Mouse (Mus musculus): Measurements from ENCODE around the gene Rpl39l. TPM values are rescaled to one million over a fixed set of nuclear protein-coding genes. Genes with fewer than 3 reads are reported as not detected.
"Not testable (repeated sequence)": the region's sequence is repeated elsewhere in the genome, so short reads cannot be mapped to it uniquely, and the experiment has no call there.

Rpl39l gene
- polyA plus RNA-seq, 1 experiment, result not detected

- 91% methylated on average over 3 of the region's 3 CpGs for whole genome bisulfite sequencing
- TF ChIP-seq CTCF (IDR thresholded peaks at IDR 0.05; ENCODE audit: borderline replicate concordance, insufficient read depth, low read depth, low read length) (no peak), POLR2A (IDR thresholded peaks at IDR 0.05; ENCODE audit: borderline replicate concordance, insufficient read depth, low read length) (no peak)
- no peak overlapping the region for H3K27ac ChIP-seq (ENCODE audit: insufficient read depth, low read length)
Measured at GRCm38 (mm10) chr16:10172179-10172820, 2.3 kb downstream of the Rpl39l start.

DNA sequence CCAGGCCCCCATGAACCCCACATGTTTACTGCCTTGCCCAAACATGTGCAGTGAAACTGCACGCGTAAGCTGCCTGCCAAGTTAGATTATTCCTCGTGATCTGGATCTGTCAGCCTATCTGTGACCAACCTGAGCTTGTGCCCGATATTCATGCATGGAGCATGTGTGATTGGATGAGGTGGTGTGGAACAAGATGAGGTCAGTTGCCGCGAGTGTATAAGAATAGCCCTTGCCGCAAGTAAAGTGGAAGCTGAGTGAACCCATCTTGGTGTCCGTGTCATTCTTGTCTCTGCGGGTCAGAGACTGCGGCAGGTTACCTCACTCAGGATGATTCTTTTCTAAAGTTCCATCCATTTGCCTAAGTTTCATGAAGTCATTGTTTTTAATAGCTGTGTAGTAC lies 17.4 kb downstream of the Rpl39l start:
- H3K4me3 ChIP-seq (replicated peaks; ENCODE audit: insufficient read depth, low read depth, low read length); H3K4me1 ChIP-seq (ENCODE audit: control insufficient read depth, insufficient read depth, low read length); DNase-seq; H3K27me3 ChIP-seq (ENCODE audit: control insufficient read depth, insufficient read depth, low read length); H3K27ac ChIP-seq (ENCODE audit: insufficient read depth, low read length): not testable (repeated sequence)
- 94% methylated on average over 10 of the region's 10 CpGs for WGBS

More at GRCm38 (mm10) chr16:10172179-10172820, 2.3 kb downstream of the Rpl39l start:
- no peak overlapping the region for H3K4me3 ChIP-seq (replicated peaks; ENCODE audit: insufficient read depth, low read depth, low read length)
- no peaks in the 10 kb centered on the region for H3K4me1 ChIP-seq (ENCODE audit: control insufficient read depth, insufficient read depth, low read length)
- no peaks in the 10 kb centered on the region for H3K27me3 ChIP-seq (ENCODE audit: control insufficient read depth, insufficient read depth, low read length)
- DNase-seq, result no peak

DNA sequence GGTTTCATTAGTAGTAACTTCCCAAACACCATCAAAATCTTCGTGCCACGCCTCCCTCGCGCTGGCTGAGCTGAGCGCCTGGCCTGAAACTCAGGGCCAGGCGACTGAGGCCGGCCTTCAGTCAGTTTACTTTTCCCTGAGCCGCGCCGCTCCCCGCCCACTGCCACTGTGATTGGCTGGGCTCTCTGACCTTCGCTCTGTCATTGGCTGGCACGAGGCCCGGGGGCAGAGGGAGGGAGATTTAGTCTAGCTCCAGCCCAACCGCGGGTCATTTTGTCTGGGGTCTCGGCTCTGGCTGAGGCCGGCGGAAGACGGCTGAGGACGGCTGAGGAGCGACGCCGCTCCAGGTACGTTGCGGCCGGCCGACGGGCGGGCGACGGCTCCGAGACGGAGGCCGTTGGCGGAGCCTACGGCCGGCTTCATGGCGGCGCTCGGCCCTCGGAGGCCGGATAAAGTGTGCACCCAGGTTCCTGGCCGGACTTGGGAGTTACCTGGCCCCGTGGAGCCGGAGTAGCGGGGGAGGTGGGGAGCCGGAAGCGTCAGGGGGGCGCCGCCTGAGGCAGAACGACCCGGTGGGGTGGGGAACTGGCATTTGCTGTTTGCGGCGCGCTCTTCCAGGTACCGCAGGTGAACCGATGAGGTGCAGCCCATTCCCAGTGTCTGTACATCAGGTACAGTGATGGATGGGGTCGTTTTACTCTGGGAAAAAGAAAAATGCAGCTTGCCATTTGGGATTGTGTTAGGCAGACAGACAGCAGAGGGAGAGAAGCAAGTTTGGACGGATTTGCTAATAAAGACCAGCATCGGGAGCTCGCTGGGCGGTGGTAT lies 22.9 kb downstream of the Rpl39l start, which contains the start of gene Atf7ip2:
Gene Atf7ip2, plus strand, starts transcription at position 34 of the 828 bp plus-strand sequence.
- H3K27me3 ChIP-seq (ENCODE audit: control insufficient read depth, insufficient read depth, low read length), result peaks cover 2% of the 10 kb centered on the region; the same call in 1 of the 2 replicates
- no peak for TF ChIP-seq CTCF (IDR thresholded peaks at IDR 0.05; ENCODE audit: borderline replicate concordance, insufficient read depth, low read depth, low read length)
- TF ChIP-seq POLR2A (IDR thresholded peaks at IDR 0.05; ENCODE audit: borderline replicate concordance, insufficient read depth, low read length), result no peak
- 2% methylated on average over 62 of the region's 63 CpGs for WGBS
- no peak within 1 kb of the TSS for H3K27ac ChIP-seq (ENCODE audit: insufficient read depth, low read length)
- peak within 1 kb of the TSS; percentile 43 for H3K4me3 ChIP-seq (replicated peaks; ENCODE audit: insufficient read depth, low read depth, low read length)
- peak; percentile 75 to 82 for DNase-seq
- no peaks in the 10 kb centered on the region for H3K4me1 ChIP-seq (ENCODE audit: control insufficient read depth, insufficient read depth, low read length)

DNA sequence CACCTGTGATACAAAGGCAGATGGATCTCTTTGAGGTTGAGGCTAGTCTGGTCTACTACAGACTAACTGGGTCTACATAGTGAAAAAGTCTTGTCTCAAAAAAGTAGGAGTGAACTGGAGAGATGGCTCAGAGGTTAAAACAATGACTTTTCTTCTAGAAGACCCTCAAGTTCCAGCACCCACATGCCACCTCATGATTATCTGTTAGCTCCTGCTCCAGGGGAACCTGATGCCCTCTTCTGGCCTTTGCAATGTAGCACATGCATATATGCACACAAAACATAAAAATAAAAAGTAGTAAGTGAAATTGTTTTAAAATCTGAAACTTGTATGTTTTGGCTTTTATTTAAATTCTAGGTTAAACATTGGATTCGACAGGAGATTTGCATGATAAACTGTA lies 38.8 kb downstream of the Rpl39l start:
- TF ChIP-seq POLR2A (IDR thresholded peaks at IDR 0.05; ENCODE audit: borderline replicate concordance, insufficient read depth, low read length) (no peak), CTCF (IDR thresholded peaks at IDR 0.05; ENCODE audit: borderline replicate concordance, insufficient read depth, low read depth, low read length) (no peak)
- no peak for DNase-seq
- WGBS, result 83% methylated on average over 1 of the region's 1 CpGs

DNA sequence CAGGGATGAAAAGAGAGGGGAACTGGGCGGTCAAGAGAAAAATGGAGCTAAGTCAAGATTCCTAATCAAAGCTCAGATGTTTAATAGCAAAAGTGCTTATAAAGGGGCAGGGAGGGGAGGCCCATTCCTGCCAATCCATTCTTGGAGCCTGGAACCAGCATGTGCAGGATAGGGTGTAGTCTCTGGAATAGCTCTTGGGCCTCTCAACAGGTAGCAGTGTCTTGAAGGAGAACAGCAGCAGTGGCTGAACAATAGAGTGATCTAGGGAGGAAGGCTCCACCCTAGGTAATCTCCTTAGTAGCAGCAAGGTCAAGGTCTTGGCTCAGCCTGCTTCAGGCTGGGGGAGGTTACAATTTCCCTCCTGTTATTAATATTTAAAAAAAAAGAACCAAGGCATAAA lies 46.3 kb downstream of the Rpl39l start:
- not testable (repeated sequence) for H3K4me1 ChIP-seq (ENCODE audit: control insufficient read depth, insufficient read depth, low read length); H3K27ac ChIP-seq (ENCODE audit: insufficient read depth, low read length); H3K27me3 ChIP-seq (ENCODE audit: control insufficient read depth, insufficient read depth, low read length); H3K4me3 ChIP-seq (replicated peaks; ENCODE audit: insufficient read depth, low read depth, low read length); DNase-seq
- WGBS, result 95% methylated on average over 1 of the region's 1 CpGs

More for the DNA sequence above, 38.8 kb downstream of the Rpl39l start:
- Histone ChIP-seq H3K4me3 (replicated peaks; ENCODE audit: insufficient read depth, low read depth, low read length) (no peak overlapping the region), H3K27me3 (ENCODE audit: control insufficient read depth, insufficient read depth, low read length) (no peaks in the 10 kb centered on the region), H3K4me1 (ENCODE audit: control insufficient read depth, insufficient read depth, low read length) (no peaks in the 10 kb centered on the region), H3K27ac (ENCODE audit: insufficient read depth, low read length) (no peak overlapping the region)

- not testable (repeated sequence) for H3K4me3 ChIP-seq (replicated peaks; ENCODE audit: insufficient read depth, low read depth, low read length); H3K4me1 ChIP-seq (ENCODE audit: control insufficient read depth, insufficient read depth, low read length); DNase-seq; H3K27me3 ChIP-seq (ENCODE audit: control insufficient read depth, insufficient read depth, low read length); H3K27ac ChIP-seq (ENCODE audit: insufficient read depth, low read length)
- 84% methylated on average over 2 of the region's 2 CpGs for WGBS
Measured at GRCm38 (mm10) chr16:10217020-10217419, 47.0 kb downstream of the Rpl39l start.

Other genes with a start within 250 kb of the Rpl39l start
- 16.5 and 17.4 TPM in 2 replicates for gene Grin2a, start 174.7 kb upstream of the Rpl39l start, polyA plus RNA-seq (2012; rRNA removed)
- gene Atf7ip2, start 22.5 kb downstream of the Rpl39l start, polyA plus RNA-seq (2012; rRNA removed), result 0.03 and 0.05 TPM in 2 replicates
- gene Emp2, start 143.7 kb downstream of the Rpl39l start, polyA plus RNA-seq (2012; rRNA removed), result 16.2 and 18.9 TPM in 2 replicates
- gene Tekt5, start 225.3 kb downstream of the Rpl39l start, polyA plus RNA-seq (2012; rRNA removed), result 14.7 and 20.3 TPM in 2 replicates
- 30.0 and 30.8 TPM in 2 replicates for gene Nubp1, start 241.7 kb downstream of the Rpl39l start, polyA plus RNA-seq (2012; rRNA removed)